Mouse (Mus musculus) kidney, postnatal 10 days (tissue): ENCODE measurements around the gene Sarm1.
"Not testable (repeated sequence)": the region's sequence is repeated elsewhere in the genome, so short reads cannot be mapped to it uniquely, and the experiment has no call there.

Experiments used
- DNase-seq: peaks from one replicate; pipeline ENCODE4 v3.0.0; 2021; ENCODE audit warnings: mixed read lengths

Gene Sarm1

DNA sequence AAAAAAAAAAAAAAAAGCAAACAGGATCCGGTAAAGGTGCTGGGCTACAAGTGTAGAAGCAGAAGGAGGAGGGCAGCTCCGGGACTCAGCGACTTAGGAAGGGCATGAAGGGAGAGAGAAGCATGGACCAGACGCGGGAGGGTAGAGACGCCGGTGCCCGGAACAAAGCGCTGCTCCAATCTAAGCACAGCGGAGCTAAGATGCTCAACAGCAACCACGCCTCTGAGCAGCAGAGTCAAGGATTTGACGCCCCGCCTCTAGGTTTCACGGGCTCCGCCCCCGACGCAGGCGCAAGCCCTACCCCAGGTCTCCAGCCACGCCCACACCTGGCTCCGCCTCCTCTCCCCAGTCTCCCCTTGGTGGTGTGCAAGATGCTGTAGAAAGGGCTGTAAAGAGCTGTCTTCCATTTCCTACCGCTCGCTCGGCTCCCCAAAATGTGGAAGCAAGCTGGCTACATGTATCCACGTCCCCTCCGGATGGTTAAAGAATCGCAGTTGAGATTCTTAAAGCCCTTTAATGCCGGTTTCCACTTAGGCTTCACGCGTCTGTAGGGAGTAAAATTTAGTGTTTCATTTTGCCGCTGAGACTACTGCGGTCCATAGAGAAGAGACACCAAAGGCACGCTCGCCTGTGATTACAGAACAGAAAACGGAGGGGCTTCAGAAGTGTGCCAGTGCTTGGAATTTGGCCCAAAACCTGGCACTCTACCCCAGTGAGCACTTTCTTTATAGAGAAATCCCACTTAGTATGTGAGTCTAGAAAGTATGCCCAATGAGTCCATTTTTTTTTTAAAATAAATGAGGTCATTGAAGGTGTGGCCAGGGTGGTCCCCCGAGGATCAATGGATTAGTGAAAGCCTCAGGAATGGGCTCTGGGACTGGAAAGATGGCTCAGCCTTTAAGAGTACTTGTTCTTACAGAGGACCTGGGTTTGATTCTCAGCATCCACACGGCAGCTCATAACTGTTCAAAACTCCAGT, at the start of gene Sarm1:
TSS of gene Sarm1 (minus strand) at position 211 of the 979 bp plus-strand sequence.
- DNase-seq: peak; percentile 94

DNA sequence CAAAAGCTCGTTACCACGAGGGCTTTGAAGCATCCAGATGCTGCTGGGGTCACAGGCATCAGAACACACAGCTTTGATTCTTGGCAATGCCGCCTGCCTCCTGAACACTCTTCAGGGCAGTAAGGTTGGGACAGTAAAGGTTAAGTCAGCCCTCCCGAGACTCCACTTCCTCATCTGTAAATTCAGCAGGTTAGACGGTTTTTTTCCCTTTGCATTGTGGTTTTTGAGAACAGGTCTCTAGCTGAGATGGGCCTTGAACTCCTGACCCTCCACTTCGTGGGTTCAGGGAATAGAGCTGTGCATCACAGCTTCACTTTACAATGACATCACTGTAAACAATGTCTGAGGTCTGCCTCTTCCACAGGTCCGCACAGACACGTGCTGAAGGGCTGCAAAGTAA, 47.6 kb upstream of the Sarm1 start:
- no peak for DNase-seq

DNA sequence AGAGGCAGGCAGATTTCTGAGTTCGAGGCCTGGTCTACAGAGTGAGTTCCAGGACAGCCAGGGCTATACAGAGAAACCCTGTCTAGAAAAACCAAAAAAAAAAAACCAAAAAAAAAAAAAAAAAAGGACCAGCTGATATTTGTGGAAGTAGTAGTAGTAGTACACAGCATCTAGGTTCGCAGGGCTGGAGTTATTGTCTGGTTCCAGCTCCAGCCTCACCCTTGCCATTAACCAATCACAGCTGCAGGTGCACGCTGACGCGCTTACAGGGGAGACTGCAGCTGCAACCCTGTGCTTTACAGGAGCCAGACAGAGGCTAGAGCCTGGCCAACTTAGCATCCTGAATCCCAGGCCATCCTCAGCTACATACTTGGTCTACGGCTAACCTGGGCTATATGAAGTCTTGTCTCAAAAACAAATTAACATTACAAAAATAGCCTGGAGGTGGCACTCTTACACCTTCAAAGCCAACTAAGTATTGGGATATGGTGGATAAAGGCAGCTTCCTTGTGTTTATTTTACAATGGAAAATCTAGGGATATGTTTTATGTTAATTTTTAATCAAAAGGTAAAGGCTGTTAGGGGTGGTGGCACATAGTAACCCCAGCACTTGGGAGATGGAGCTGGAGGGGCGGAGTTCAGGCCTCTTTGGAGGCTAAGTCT, 47.0 kb upstream of the Sarm1 start:
- no peak for DNase-seq

DNA sequence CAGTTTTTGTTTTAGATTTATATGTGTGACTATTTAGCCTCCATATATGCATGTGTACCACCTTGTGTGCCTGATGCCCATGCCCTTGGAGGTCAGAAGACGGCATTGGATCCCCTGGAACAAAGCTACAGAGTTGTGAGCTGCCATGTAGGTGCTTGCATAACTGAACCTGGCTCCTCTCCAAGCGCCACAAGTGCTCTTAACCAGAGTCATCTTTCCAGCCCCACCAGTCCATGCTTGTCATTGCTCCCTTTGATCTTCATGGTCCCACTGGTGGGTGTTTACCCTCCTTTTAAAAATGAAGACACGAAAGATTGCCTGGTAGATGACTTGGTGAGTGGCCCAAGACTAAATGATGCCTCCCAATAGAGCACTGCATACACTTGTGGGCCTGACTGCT, 42.8 kb upstream of the Sarm1 start:
- no peak for DNase-seq

DNA sequence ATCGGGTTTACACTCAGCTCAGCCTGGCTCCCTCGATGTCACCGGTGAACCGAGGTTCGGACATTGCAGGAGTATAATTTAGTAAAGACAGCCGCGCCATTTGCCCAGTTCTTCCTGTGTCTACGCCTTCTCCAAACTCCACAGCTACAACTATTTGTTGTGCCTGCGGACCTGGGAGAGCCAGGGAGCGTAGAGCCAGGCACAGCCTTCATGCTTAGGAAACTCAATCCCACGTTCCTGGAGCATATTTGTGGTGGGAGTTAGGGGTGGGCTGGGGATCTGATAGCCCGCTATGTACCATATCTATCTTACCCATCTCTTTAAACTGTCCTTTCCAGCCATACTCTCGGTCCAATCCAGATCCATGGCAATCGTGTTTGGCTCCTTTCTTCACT, 39.1 kb upstream of the Sarm1 start:
- no peak for DNase-seq

DNA sequence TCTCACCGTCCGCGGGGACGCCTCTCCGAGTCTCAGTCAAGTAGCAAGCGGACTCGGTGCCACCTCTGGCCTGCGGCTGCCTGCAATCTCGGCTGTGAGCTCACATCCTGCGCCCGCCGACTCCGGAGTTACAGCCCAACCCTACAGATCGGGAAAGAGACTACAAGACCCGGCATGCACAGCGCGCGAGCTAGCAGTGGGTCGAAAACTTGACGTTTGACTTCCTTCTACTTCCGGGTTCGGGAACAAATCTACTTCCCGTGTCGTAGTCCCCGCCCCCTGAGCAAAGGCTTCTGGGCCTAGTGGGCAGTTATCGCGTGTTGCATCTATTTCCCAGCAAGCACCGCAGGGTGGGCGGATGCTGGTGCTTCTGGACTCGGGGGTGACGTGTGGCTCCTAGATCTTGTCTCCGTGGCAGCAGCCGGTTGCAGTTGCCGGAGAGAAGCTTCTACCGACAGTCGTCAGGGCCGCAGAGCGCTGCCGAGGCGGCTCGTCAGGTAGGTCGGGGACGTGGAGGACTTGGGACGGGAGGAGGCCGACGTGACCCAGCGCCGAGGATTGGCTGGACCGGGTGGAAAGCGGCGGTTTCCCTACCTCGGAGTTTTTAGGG, 38.6 kb upstream of the Sarm1 start, which contains the start of the genes Tnfaip1 and Ift20:
TSS of gene Tnfaip1 (minus strand) at position 253 of the 610 bp plus-strand sequence.
TSS of gene Ift20 (plus strand) at position 282 of the 610 bp plus-strand sequence.
- peak; percentile 98 for DNase-seq

DNA sequence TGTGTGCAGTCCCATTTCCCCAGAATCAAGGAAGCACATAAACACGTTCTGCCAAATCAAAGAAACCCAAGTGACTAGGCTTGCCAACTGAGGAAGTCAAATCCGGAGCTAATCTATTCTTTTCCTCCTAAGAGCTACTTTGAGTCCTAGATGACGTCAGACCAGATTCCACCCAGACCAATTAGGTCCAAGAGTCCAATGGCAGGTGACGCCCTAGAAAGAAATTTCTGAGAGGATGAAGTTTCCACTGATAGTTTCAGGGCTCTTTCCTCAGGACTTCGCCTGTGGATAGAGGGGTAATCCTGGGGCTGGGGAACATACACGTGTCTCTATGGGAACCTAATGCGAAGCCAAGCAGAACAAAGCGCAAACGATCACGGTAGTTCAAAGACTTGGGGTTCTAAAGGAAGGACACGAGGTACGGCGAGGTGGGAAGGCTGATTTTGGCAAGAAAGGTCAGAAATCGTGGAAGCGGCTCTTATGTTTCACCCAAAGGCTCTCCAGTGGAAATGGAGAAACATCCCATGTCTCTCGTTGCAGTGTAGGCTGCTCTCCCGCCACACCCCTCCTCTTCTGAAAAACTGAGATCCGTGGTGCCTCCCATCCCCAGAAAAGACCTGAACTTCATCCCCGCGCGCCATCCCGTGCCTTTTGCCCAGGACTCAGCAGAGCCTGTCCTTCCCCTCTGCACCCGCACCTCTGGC, 38.0 kb upstream of the Sarm1 start:
- DNase-seq: peak; percentile 52

DNA sequence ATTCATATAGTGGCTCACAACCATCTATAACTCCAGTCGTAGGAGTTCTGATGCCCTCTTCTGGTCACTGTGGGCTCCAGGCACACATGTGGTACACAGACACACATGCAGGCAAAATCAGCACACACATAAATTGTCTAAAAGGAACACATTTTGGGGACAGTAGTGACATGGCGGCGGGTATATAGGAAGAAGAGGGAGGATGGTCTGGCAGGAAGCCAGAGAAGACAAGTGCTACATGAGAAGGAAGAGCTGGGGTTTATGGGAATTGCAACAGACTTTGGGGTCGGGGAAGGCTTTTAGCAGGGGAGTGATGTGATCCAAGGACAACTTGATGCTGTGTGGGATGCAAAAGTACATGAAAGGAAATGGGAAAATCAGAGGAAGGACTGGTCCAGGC, 37.0 kb upstream of the Sarm1 start:
- no peak for DNase-seq

DNA sequence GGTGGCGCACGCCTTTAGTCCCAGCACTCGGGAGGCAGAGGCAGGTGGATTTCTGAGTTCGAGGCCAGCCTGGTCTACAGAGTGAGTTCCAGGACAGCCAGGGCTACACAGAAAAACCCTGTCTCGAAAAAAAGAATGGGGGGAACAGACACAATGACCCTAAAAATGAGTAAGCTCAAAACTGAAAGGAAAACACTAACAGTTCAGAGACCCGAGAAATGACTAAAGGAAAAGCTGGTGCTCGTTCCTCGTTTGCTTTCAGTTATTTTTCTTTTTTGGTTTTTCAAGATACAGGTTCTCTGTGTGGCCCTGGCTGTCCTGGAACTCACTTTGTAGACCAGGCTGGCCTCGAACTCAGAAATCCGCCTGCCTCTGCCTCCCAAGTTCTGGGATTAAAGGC, 34.0 kb upstream of the Sarm1 start:
- not testable (repeated sequence) for DNase-seq

DNA sequence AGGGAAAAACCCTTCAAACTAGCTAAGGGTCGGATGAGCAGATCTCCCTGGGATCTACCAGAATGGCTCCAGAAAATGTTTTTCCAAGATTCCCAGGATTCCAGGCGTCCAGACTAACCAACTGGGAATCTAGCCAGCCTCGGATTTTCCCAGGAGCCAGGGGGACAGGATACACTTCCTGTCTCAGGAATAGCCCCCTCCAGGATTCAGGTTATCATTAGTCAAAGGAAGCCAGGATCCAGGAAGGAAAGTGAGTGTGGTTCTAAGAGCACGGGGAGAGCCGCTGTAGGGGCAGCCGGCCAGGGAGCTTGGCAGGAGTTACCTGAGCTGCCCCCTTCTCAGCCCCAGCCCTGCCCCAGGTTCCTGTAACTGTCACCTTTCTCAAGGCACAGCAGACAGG, 33.5 kb upstream of the Sarm1 start:
- DNase-seq: peak; percentile 79

DNA sequence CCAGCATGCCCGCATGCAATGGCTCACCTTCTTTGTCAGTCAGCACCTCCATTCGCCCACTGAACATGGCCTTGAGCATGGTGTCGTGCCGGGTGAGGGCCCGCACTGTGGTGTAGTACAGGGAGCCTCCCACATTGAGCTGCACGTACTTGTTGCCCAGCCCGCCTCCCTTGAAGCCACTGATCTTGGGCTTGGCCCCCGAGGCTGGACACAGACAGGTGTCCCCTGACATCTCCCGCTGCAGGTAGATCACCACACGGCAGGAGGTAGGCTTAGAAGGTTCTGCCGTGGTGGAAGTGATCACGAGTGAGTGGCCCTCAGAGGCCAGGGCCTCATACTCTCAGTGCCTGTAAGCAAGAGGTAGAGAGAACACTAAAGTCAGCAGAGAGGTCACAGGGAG, 32.4 kb upstream of the Sarm1 start:
- DNase-seq: no peak

DNA sequence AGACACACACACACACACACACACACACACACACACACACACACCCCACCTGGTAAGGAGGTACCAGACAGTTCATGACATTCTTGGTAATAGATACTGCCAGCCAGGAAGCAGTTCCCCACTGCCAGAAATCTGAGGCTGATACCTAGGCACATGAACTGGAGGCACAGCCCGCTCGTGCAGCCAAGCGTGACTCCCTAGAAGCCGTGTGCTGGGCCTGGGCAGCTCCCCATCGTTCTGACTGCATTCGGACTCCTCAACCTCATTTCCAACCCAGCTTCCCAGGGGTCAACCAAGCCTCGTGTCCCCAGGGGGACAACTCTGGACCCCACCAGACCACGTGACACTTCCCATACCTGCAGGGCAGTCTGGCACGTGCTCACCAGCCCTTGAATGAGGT, 31.2 kb upstream of the Sarm1 start:
- peak; percentile 29 for DNase-seq

DNA sequence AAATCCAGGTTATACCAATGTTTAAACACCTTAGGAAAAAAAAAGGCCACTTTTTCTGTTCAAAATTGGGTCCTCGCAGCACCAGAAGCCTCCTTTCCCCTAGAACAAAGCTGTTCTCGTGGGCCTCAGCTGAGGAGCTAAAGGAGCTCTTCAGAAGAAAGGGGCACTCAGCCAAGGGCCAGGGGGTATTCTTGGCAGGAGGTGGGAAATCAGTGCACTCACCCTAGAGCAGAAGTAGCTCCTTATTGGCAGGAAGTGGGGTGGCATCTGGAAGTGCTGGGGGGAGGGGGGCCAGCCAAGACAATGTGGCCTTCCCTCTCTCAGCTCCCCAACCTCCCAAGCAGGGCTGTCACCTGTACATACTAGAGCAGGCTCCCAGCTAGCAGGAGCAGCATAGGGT, 27.3 kb upstream of the Sarm1 start:
- no peak for DNase-seq

DNA sequence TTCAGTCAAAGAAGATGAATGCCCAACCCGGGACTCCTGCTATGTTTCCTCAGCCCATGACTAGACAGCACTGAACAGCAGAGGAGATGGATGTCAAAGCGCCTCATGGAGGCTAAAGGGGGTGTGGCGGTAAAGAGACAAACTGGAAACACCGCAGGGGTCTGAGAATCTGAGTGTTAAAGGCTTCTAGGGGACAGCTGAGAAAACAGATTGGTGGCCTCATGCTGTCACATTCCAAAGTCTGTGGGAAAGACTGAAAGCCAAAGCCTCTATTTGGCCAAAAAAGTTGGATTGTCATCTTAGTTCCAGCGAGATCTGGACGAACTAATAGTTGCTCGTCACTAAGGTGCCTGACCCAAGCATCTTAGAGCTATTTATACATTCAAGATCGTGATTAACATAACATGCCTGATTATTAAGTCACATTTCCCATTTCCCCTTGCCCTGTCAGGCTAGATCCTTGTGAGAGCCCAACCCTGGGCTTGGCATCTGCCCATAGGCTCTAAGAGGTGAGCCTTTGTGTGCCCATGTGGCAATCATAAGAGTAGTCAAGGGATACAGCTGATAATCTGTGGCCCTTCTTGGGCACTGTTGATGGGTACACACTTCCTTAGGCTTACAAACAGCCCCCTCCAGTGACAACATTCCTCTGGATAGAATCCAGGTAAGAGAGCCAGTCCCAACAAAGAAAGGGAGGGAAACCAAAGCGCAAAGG, 25.8 kb upstream of the Sarm1 start:
- DNase-seq: peak; percentile 22

DNA sequence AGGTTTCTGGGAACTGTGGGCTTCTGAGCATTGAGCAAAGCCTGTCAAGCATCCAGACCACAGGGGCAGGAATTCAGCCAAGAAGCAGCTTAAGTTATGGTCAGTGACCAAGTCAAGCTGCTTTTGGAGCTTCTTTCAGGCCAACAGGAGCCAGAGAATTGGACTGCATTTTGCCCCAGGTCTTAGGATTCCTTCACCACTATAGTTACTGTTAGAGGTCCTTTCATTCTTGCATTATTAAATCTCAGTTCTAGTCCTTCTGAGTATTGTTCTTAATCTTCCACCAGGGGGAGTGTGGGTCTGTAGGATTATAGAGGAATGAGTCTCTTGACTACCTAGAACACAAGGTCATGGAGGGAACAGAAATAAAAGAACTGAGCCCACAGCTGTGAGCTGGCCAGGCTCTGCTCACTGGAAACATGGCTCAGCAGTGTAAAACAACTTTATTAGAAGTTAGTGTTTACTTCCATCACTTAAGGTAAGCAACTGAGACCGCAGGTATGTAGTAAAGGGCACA, 25.0 kb upstream of the Sarm1 start:
- DNase-seq: peak; percentile 55

DNA sequence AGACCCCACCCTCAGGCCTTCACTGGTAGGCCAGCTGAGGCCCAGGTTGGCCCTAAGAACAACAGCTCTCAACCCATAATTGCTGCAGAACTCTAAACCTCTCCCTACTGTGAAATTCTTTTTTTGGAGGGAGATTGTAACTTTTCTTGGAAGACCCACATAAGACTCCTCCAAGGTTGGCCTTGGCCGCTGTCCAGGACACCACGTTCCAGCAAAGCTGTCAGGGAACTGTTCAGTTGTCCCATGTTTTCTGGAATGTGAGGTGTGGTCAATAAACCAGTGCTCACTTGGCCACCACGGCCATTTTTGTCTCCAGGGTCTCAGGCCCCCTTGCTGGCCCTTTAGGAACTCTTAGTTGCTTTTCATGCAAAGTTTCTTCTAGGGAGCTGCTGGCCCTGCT, 24.3 kb upstream of the Sarm1 start:
- no peak for DNase-seq

DNA sequence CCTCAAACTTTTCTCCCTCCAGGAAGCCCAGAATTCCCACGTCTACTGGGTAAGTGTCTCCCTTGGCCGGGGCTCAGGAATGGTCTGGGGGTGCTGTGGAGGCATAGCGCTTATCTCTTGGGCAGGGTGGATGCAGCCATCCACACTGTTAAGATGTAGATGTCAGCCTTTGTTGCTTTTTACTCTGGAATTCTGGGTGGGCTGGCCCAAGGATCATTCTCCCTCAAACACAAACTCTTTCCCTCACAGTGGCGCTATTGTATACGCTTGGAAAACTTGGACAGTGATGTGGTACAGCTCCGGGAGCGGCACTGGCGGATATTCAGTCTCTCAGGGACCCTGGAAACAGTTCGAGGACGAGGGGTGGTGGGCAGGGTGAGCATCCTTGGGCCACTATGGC, 21.4 kb upstream of the Sarm1 start:
- DNase-seq: no peak

DNA sequence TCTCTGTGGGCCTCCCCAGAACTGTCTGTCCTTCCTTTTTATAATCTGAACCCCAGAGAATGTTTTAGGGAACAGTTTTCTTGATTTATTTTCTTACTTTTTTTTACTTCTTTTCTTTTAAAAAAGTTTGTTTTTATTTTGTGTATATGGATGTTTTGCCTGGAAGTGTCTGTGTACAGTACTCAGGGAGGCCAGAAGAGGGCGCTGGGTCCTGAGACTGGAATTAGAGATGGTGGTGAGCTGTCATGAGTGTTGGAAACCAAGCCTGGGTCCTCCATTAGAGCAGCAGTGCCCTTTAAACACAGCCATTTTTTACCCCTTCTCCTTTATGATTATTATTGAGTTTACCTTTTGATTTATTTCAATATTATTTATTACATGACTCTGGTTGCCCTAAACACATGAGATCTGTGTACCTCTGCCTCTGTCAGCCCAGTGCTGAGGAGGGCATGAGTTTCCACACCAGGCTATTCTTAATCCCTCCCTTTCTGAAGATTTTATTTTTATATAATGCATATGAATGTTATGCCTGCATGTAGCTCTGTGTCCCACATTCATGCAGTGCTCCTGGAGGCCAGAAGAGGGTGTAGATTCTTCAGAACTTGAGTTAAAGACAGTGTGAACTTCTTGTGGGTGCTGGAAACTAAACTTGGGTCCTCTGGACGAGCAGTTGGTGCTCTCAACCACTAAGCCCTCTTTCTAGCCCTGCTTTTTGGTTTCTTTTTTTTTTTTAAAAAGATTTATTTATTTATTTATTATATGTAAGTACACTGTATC, 18.2 kb upstream of the Sarm1 start:
- DNase-seq: no peak

DNA sequence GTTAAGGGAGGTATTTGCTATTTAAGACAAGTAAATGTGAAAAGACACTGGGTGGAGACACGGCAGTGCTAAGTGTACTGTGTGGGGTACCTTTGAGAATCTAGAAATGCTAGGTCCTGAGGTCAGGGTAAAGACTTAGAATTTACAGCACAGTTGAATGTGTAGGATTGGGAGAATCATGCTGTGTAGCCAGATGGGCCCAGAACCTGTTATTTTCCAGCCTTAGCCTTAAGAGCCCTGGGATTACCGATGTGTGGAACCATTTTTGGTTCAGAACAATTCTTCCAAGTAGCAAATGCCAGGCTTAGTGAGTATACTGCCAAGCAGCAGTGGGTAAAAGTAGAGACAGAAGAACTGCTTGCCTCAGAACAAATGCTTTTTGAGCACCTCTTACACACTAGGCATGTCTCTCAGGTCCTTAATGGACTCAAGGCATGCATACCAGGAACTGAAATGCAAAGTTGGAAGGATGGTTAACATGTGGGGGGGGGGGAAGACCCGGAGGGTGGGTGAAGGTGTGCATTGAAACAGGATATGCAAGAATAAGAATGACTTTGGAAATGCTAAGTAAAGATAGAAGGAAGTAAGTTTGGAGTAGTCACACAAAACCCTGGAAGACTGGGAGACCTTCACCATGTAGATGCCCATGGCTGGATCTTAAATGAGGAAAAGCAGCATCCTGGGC, 15.7 kb upstream of the Sarm1 start:
- no peak for DNase-seq
